In genomic region chr8:122322792-122323191, GRCm38 (mm10) we compare ENCODE assay signal across 14 mouse cellular contexts. TPM values are rescaled to one million over a fixed set of nuclear protein-coding genes. Genes with fewer than 3 reads are reported as not detected.
A peak's percentile ranks its signal among the peaks of the same experiment; 100 is the strongest.
DNase-seq lines count a peak whose midpoint lies in the region; ATAC-seq and TF ChIP-seq lines count a peak whose summit lies in the region.
"Had no signal": no experiment of that assay in that cellular context is flagged by ENCODE, and none has a peak within 500 bp of the region (broad histone marks: within the 10 kb centered on the region; RNA-seq: fewer than 3 reads in every experiment).

No protein-coding gene starts in this region.

- no peak for TF ChIP-seq CTCF in stomach, postnatal 0 days (IDR thresholded peaks at IDR 0.05; ENCODE audit: low read depth)

- H3K4me3 ChIP-seq in heart, embryonic 13.5 days = no peak overlapping the region
- peak overlapping the region; percentile 43 for H3K4me3 ChIP-seq in liver, embryonic 16.5 days (ENCODE audit: low read depth, low read length)
- H3K4me3 ChIP-seq in stomach, postnatal 0 days (ENCODE audit: low read depth, low read length) = no peak overlapping the region
- H3K4me3 ChIP-seq: limb, embryonic 15.5 days; neural tube, embryonic 13.5 days had no signal

- peak; percentile 8; the same call in 1 of the 2 replicates for ATAC-seq in heart, embryonic 13.5 days (ENCODE audit: extremely low read depth, insufficient number of reproducible peaks, low FRiP score, low TSS enrichment)
- peak; percentile 25 for ATAC-seq in liver, embryonic 16.5 days (ENCODE audit: low read depth)
- ATAC-seq in stomach, postnatal 0 days (ENCODE audit: low FRiP score, low TSS enrichment) = no peak; the same call in 1 of the 2 replicates

- intact Hi-C loops in heart, postnatal 25 days (cut with DNase I) = no loop called here

- peaks cover 100% of the 10 kb centered on the region for H3K4me1 ChIP-seq in heart, embryonic 13.5 days
- H3K4me1 ChIP-seq in liver, embryonic 16.5 days (ENCODE audit: control insufficient read depth, low read depth, low read length) = peaks cover 100% of the 10 kb centered on the region
- H3K4me1 ChIP-seq in stomach, postnatal 0 days (replicated peaks; ENCODE audit: control insufficient read depth, insufficient read depth) = 0 out of 2 replicates have a peak, but pooled peaks cover 2% of the 10 kb centered on the region

- H3K27ac ChIP-seq in heart, embryonic 13.5 days (replicated peaks) = peak overlapping the region; percentile 88
- peak overlapping the region; percentile 99 for H3K27ac ChIP-seq in liver, embryonic 16.5 days (ENCODE audit: low read length)
- 0 out of 2 replicates have a peak overlapping the region, but pooled peaks have one; percentile 61 for H3K27ac ChIP-seq in stomach, postnatal 0 days (replicated peaks)
- H3K27ac ChIP-seq: limb, embryonic 15.5 days; neural tube, embryonic 13.5 days had no signal

- H3K36me3 ChIP-seq in heart, embryonic 13.5 days = peaks cover 41% of the 10 kb centered on the region
- peaks cover 34% of the 10 kb centered on the region for H3K36me3 ChIP-seq in liver, embryonic 16.5 days (ENCODE audit: control insufficient read depth, insufficient read depth)
- H3K36me3 ChIP-seq in stomach, postnatal 0 days (ENCODE audit: control insufficient read depth, insufficient read depth, low read length) = no peaks in the 10 kb centered on the region
- H3K36me3 ChIP-seq: limb, embryonic 15.5 days; neural tube, embryonic 13.5 days had no signal

- no peak for DNase-seq in heart, postnatal 25 days (ENCODE audit: low spot score)
- DNase-seq in testis, postnatal 14 days (ENCODE audit: low spot score) = peak; percentile 62
- no peak for DNase-seq in testis, postnatal 10 days (ENCODE audit: low spot score)
- peak; percentile 66 for DNase-seq in stomach, postnatal 0 days (ENCODE audit: low spot score)
- DNase-seq in layer of hippocampus, postnatal 14 days (ENCODE audit: low spot score in 2 of 2) = no peak
- DNase-seq in frontal cortex, postnatal 25 days (ENCODE audit: low spot score in 2 of 2) = no peak
- DNase-seq: cerebellum, adult 11-12 months; kidney, postnatal 10 days had no signal

- H3K9ac ChIP-seq in heart, embryonic 13.5 days = peak overlapping the region; percentile 61
- H3K9ac ChIP-seq in liver, embryonic 16.5 days (ENCODE audit: low read depth, low read length) = peak overlapping the region; percentile 76
- no peak overlapping the region for H3K9ac ChIP-seq in stomach, postnatal 0 days (ENCODE audit: low read length)
- H3K9ac ChIP-seq: limb, embryonic 15.5 days; neural tube, embryonic 13.5 days had no signal

- H3K27me3 ChIP-seq in heart, embryonic 13.5 days (replicated peaks) = no peaks in the 10 kb centered on the region
- H3K27me3 ChIP-seq in liver, embryonic 16.5 days (ENCODE audit: control insufficient read depth, insufficient read depth, low read depth, low read length) = no peaks in the 10 kb centered on the region
- H3K27me3 ChIP-seq in stomach, postnatal 0 days (ENCODE audit: control insufficient read depth, insufficient read depth, low read length) = no peaks in the 10 kb centered on the region
- H3K27me3 ChIP-seq: CH12.LX; limb, embryonic 15.5 days; neural tube, embryonic 13.5 days had no signal

- TF ChIP-seq EP300 in stomach, postnatal 0 days (optimal IDR thresholded peaks at IDR 0.05) = no peak

- H3K9me3 ChIP-seq in heart, embryonic 13.5 days = no peaks in the 10 kb centered on the region
- no peaks in the 10 kb centered on the region for H3K9me3 ChIP-seq in liver, embryonic 16.5 days (replicated peaks; ENCODE audit: control insufficient read depth, low read length)
- H3K9me3 ChIP-seq in stomach, postnatal 0 days (ENCODE audit: control insufficient read depth, low read length) = no peaks in the 10 kb centered on the region
- H3K9me3 ChIP-seq: limb, embryonic 15.5 days; neural tube, embryonic 13.5 days had no signal

- H3K4me2 ChIP-seq in heart, embryonic 13.5 days = peak overlapping the region; percentile 32
- H3K4me2 ChIP-seq in liver, embryonic 16.5 days (ENCODE audit: low read depth, low read length) = peak overlapping the region; percentile 70
- H3K4me2 ChIP-seq in stomach, postnatal 0 days (replicated peaks; ENCODE audit: low read depth) = no peak overlapping the region
- H3K4me2 ChIP-seq: limb, embryonic 15.5 days; neural tube, embryonic 13.5 days had no signal

- 12% methylated on average over 11 of the region's 11 CpGs for WGBS in heart, embryonic 13.5 days
- WGBS in liver, embryonic 16.5 days (ENCODE audit: insufficient replicate concordance) = 14% methylated on average over 11 of the region's 11 CpGs
- WGBS in stomach, postnatal 0 days = 42% methylated on average over 11 of the region's 11 CpGs

RNA-seq across cellular contexts. Expression of gene Trhr2, which starts 37.8 kb away (rescaled TPM):
- not detected in 2 replicates for polyA plus RNA-seq in heart, embryonic 13.5 days (2015; fragmentation: Nextera tagmentation; extraction: Ambion mirVana)
- total RNA-seq in heart, postnatal 25 days (2021) = not detected
- not detected in 2 replicates for polyA plus RNA-seq in liver, embryonic 16.5 days (2015; fragmentation: Nextera tagmentation; extraction: Ambion mirVana)
- not detected in 2 replicates for polyA plus RNA-seq in stomach, postnatal 0 days (2015; fragmentation: Nextera tagmentation; extraction: Ambion mirVana)
- total RNA-seq in layer of hippocampus, postnatal 14 days (2021) = under 1 TPM; 0.76 to 0.81 TPM
- total RNA-seq: gastrocnemius, postnatal 4 days had no signal
- polyA plus RNA-seq: neural tube, embryonic 13.5 days had no signal

RNA-seq across cellular contexts. Expression of gene Zfpm1, which starts 40.9 kb away (rescaled TPM):
- polyA plus RNA-seq in heart, embryonic 13.5 days (2015; fragmentation: Nextera tagmentation; extraction: Ambion mirVana) = 3.8 TPM in 2 replicates
- 10 to 100 TPM; 21.3 to 22.6 TPM for total RNA-seq in heart, postnatal 25 days (2021)
- polyA plus RNA-seq in liver, embryonic 16.5 days (2015; fragmentation: Nextera tagmentation; extraction: Ambion mirVana) = 6.8 and 8.1 TPM in 2 replicates
- 2.3 and 2.8 TPM in 2 replicates for polyA plus RNA-seq in stomach, postnatal 0 days (2015; fragmentation: Nextera tagmentation; extraction: Ambion mirVana)
- 10 to 100 TPM; 28.3 to 31.7 TPM for total RNA-seq in layer of hippocampus, postnatal 14 days (2021)

RNA-seq across cellular contexts. Expression of gene Zc3h18, which starts 53.6 kb away (rescaled TPM):
- 30.4 and 31.1 TPM in 2 replicates for polyA plus RNA-seq in heart, embryonic 13.5 days (2015; fragmentation: Nextera tagmentation; extraction: Ambion mirVana)
- total RNA-seq in heart, postnatal 25 days (2021) = 10 to 100 TPM; 20.1 to 21.8 TPM
- 17.8 and 19.0 TPM in 2 replicates for polyA plus RNA-seq in liver, embryonic 16.5 days (2015; fragmentation: Nextera tagmentation; extraction: Ambion mirVana)
- polyA plus RNA-seq in stomach, postnatal 0 days (2015; fragmentation: Nextera tagmentation; extraction: Ambion mirVana) = 19.4 and 19.8 TPM in 2 replicates
- total RNA-seq in layer of hippocampus, postnatal 14 days (2021) = 10 to 100 TPM; 35.4 to 39.2 TPM

Comparison
In these comparisons a context has a peak if more than half of its experiments do, and no peak if none do; other contexts are left out.
1. DNase-seq: peak in testis, postnatal 14 days (single experiment) and stomach, postnatal 0 days (single experiment); none in heart, postnatal 25 days (single experiment), testis, postnatal 10 days (single experiment), layer of hippocampus, postnatal 14 days (0 of 2) and frontal cortex, postnatal 25 days (0 of 2).
2. Peak in every context shown above with its lines, with median percentiles within 50 percentile points of each other: H3K27ac ChIP-seq.